In the genomic region with DNA sequence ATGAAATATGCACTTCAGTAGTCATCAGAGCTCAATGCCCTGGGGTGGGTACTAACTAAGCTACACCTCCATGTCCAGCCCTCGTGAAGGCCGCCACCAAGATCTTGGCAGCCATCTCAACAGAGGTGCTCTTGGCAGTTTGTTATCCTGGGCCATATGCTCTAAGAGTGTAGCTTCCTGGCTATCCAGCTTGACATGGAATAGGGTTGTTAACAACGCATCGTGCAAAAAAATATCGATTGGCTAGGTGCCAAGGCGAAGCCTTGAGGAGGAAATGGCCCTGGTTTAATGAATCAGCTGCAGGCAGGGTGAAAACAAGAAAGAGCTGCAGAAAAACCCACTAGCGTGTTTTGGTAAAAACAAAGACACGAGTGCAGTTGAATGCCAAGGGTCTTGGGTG, we compare ENCODE assay signal across 13 mouse cellular contexts. TPM values are rescaled to one million over a fixed set of nuclear protein-coding genes. Genes with fewer than 3 reads are reported as not detected.
A peak's percentile ranks its signal among the peaks of the same experiment; 100 is the strongest.
DNase-seq lines count a peak whose midpoint lies in the region; ATAC-seq and TF ChIP-seq lines count a peak whose summit lies in the region.
"Had no signal": no experiment of that assay in that cellular context is flagged by ENCODE, and none has a peak within 500 bp of the region (broad histone marks: within the 10 kb centered on the region; RNA-seq: fewer than 3 reads in every experiment).

No protein-coding gene starts in this region.

- H3K27me3 ChIP-seq in heart, adult 2 months (ENCODE audit: control insufficient read depth, insufficient read depth, low read length): no peaks in the 10 kb centered on the region
- no peaks in the 10 kb centered on the region for H3K27me3 ChIP-seq in lung, embryonic 15.5 days
- H3K27me3 ChIP-seq in limb, embryonic 14.5 days (ENCODE audit: control insufficient read depth, insufficient read depth, low read length): no peaks in the 10 kb centered on the region
- H3K27me3 ChIP-seq: CH12.LX had no signal

- intact Hi-C loops in heart, postnatal 10 days (cut with DNase I): no loop called here
- intact Hi-C loops in heart, adult 2 months (cut with DNase I): loop anchor here (5.0 kb wide), 1 partner anchor 137 kb away; no protein-coding TSS in a partner anchor
- intact Hi-C loops in gastrocnemius, postnatal 14 days (cut with DNase I; ENCODE audit: low total_unique reads): no loop called here

- WGBS in heart, adult 2 months: 37% methylated on average over 8 of the region's 8 CpGs
- WGBS in lung, embryonic 15.5 days: 35% methylated on average over 8 of the region's 8 CpGs
- WGBS in limb, embryonic 14.5 days: 41% methylated on average over 8 of the region's 8 CpGs

- 0 out of 2 replicates have a peak, but pooled peaks have one; percentile 23 for ATAC-seq in lung, embryonic 15.5 days (ENCODE audit: borderline replicate concordance, extremely low read depth, low FRiP score, low TSS enrichment)
- ATAC-seq in limb, embryonic 14.5 days (ENCODE audit: low FRiP score, low read depth): no peak

- H3K9me3 ChIP-seq in lung, embryonic 15.5 days: no peaks in the 10 kb centered on the region
- no peaks in the 10 kb centered on the region for H3K9me3 ChIP-seq in limb, embryonic 14.5 days (ENCODE audit: control insufficient read depth, low read length)

- no peak overlapping the region for H3K4me3 ChIP-seq in heart, adult 2 months
- H3K4me3 ChIP-seq in lung, embryonic 15.5 days: no peak overlapping the region
- H3K4me3 ChIP-seq in limb, embryonic 14.5 days (replicated peaks; ENCODE audit: low read length): no peak overlapping the region
- H3K4me3 ChIP-seq: erythroblast, embryonic 14.5 days had no signal

- H3K27ac ChIP-seq in heart, adult 2 months: no peak overlapping the region
- no peak overlapping the region for H3K27ac ChIP-seq in lung, embryonic 15.5 days
- no peak overlapping the region for H3K27ac ChIP-seq in limb, embryonic 14.5 days (replicated peaks; ENCODE audit: low read depth, low read length)
- H3K27ac ChIP-seq: macrophage had no signal

- peak; percentile 20 to 45 for DNase-seq in heart, postnatal 10 days
- DNase-seq in heart, adult 2 months: no peak
- no peak for DNase-seq in lung, postnatal 36 days
- DNase-seq in brain, adult 2 months (ENCODE audit: low read depth, low spot score): peak; percentile 38
- peak; percentile 37 for DNase-seq in limb, embryonic 14.5 days (ENCODE audit: low spot score)
- no peak for DNase-seq in left cerebral cortex, adult 8-10 months (ENCODE audit: low spot score in 2 of 2)
- DNase-seq in gastrocnemius, postnatal 14 days: no peak
- DNase-seq: cerebellum, adult 11-12 months; thymus, postnatal 25 days had no signal

- TF ChIP-seq EP300 in heart, adult 2 months (IDR thresholded peaks at IDR 0.05; ENCODE audit: insufficient read depth, low read depth, low read length): no peak

- no peaks in the 10 kb centered on the region for H3K79me2 ChIP-seq in heart, adult 2 months (replicated peaks; ENCODE audit: control insufficient read depth, insufficient read depth, low read length)

- no peak for TF ChIP-seq POLR2A in heart, adult 2 months (IDR thresholded peaks at IDR 0.05; ENCODE audit: insufficient read depth, low read depth, low read length)
- no peak for TF ChIP-seq POLR2A in limb, embryonic 14.5 days (IDR thresholded peaks at IDR 0.05; ENCODE audit: borderline replicate concordance, extremely low read depth, insufficient read depth, insufficient read length)

- no peaks in the 10 kb centered on the region for H3K36me3 ChIP-seq in heart, adult 2 months (ENCODE audit: control insufficient read depth, insufficient read depth, low read length)
- H3K36me3 ChIP-seq in lung, embryonic 15.5 days: no peaks in the 10 kb centered on the region
- H3K36me3 ChIP-seq in limb, embryonic 14.5 days (ENCODE audit: control insufficient read depth, insufficient read depth, low read length): no peaks in the 10 kb centered on the region

- peaks cover 1% of the 10 kb centered on the region; the same call in 1 of the 2 replicates for H3K4me1 ChIP-seq in heart, adult 2 months (ENCODE audit: control insufficient read depth, insufficient read depth, low read length)
- H3K4me1 ChIP-seq in lung, embryonic 15.5 days: peaks cover 16% of the 10 kb centered on the region
- H3K4me1 ChIP-seq in limb, embryonic 14.5 days (ENCODE audit: control insufficient read depth, insufficient read depth, low read length): peaks cover 10% of the 10 kb centered on the region; the same call in 1 of the 2 replicates

- TF ChIP-seq CTCF in heart, adult 2 months (IDR thresholded peaks at IDR 0.05): no peak

- H3K4me2 ChIP-seq in lung, embryonic 15.5 days: no peak overlapping the region
- H3K4me2 ChIP-seq in limb, embryonic 14.5 days (replicated peaks; ENCODE audit: low read depth, low read length, severe bottlenecking): no peak overlapping the region

- no peak overlapping the region for H3K9ac ChIP-seq in heart, adult 2 months (ENCODE audit: low read depth, low read length)
- no peak overlapping the region for H3K9ac ChIP-seq in lung, embryonic 15.5 days
- no peak overlapping the region for H3K9ac ChIP-seq in limb, embryonic 14.5 days (ENCODE audit: low read depth, low read length, severe bottlenecking)

RNA-seq across cellular contexts. Expression of a gene that starts 45.3 kb away (rescaled TPM):
- total RNA-seq in heart, postnatal 10 days (2021): 10 to 100 TPM; 13.1 to 14.3 TPM
- total RNA-seq in heart, adult 2 months (2021): 1 to 10 TPM; 8.4 to 8.8 TPM
- 12.6 and 13.3 TPM in 2 replicates for polyA plus RNA-seq in heart, adult 2 months (2012; rRNA removed)
- polyA plus RNA-seq in lung, embryonic 15.5 days (2015; fragmentation: Nextera tagmentation; extraction: Ambion mirVana): 48.4 and 51.1 TPM in 2 replicates
- polyA plus RNA-seq in limb, embryonic 14.5 days (2012; rRNA removed): 50.5 and 52.1 TPM in 2 replicates
- 39.1 and 42.8 TPM in 2 replicates for polyA plus RNA-seq in limb, embryonic 14.5 days (2014; fragmentation: Nextera tagmentation; extraction: Ambion mirVana)
- total RNA-seq in left cerebral cortex, adult 8-10 months (2022): 10 to 100 TPM; 47.3 to 54.4 (median 52.2) TPM
- 1 to 10 TPM; 6.2 to 6.9 TPM for total RNA-seq in gastrocnemius, postnatal 14 days (2021)

RNA-seq across cellular contexts. Expression of a gene that starts 45.6 kb away (rescaled TPM):
- 100 to 1,000 TPM in 1 of 2 experiments, 10 to 100 TPM in 1; 97.3 to 105 TPM for total RNA-seq in heart, postnatal 10 days (2021)
- total RNA-seq in heart, adult 2 months (2021): 10 to 100 TPM; 57.1 to 57.3 TPM
- polyA plus RNA-seq in heart, adult 2 months (2012; rRNA removed): 44.1 and 69.7 TPM in 2 replicates
- 153 and 157 TPM in 2 replicates for polyA plus RNA-seq in lung, embryonic 15.5 days (2015; fragmentation: Nextera tagmentation; extraction: Ambion mirVana)
- polyA plus RNA-seq in limb, embryonic 14.5 days (2012; rRNA removed): 420 and 454 TPM in 2 replicates
- polyA plus RNA-seq in limb, embryonic 14.5 days (2014; fragmentation: Nextera tagmentation; extraction: Ambion mirVana): 184 and 200 TPM in 2 replicates
- 100 to 1,000 TPM; 163 to 200 (median 198) TPM for total RNA-seq in left cerebral cortex, adult 8-10 months (2022)
- 10 to 100 TPM; 56.1 to 60.2 TPM for total RNA-seq in gastrocnemius, postnatal 14 days (2021)

Comparison
In these comparisons a context has a peak if more than half of its experiments do, and no peak if none do; other contexts are left out.
1. DNase-seq: peak in heart, postnatal 10 days (2 of 2), brain, adult 2 months (single experiment) and limb, embryonic 14.5 days (single experiment); none in heart, adult 2 months (0 of 2), lung, postnatal 36 days (single experiment), left cerebral cortex, adult 8-10 months (0 of 2) and gastrocnemius, postnatal 14 days (single experiment).